Mouse (Mus musculus) hindbrain, embryonic 13.5 days (tissue): Measurements from ENCODE around the gene Spop. TPM values are rescaled to one million over a fixed set of nuclear protein-coding genes. Genes with fewer than 3 reads are reported as not detected.
A peak's percentile ranks its signal among the peaks of the same experiment; 100 is the strongest.

ENCODE experiments used
- ATAC-seq: fragments of 200-750 bp; cut with Nextera tagmentation; 2 replicates; pipeline ENCODE4 v1.8.0; 2017; ENCODE audit warnings: moderate TSS enrichment; ENCODE audit not compliant: low FRiP score
- H3K27ac ChIP-seq: fragments of 300-500 bp; sonication (generic); 2 replicates; pipeline ENCODE4 v1.5.1; 2015; ENCODE audit warnings: inconsistent platforms, mild to moderate bottlenecking, moderate library complexity
- H3K27me3 ChIP-seq: fragments of 300-500 bp; sonication (generic); 2 replicates; pipeline ENCODE4 v1.6.1; 2015; ENCODE audit warnings: mild to moderate bottlenecking, inconsistent platforms
- H3K36me3 ChIP-seq: fragments of 300-500 bp; sonication (generic); 2 replicates; pipeline ENCODE4 v1.6.1; 2015; ENCODE audit warnings: mild to moderate bottlenecking, inconsistent platforms
- H3K4me1 ChIP-seq: fragments of 300-500 bp; sonication (generic); replicated peaks from 2 replicates; pipeline ENCODE4 v1.6.1; 2015; ENCODE audit warnings: inconsistent platforms
- H3K4me2 ChIP-seq: fragments of 300-500 bp; sonication (generic); 2 replicates; pipeline ENCODE4 v1.6.1; 2015; ENCODE audit warnings: inconsistent platforms, mild to moderate bottlenecking, moderate library complexity
- H3K4me3 ChIP-seq: fragments of 300-500 bp; sonication (generic); 2 replicates; pipeline ENCODE4 v1.5.1; 2015; ENCODE audit warnings: mild to moderate bottlenecking, inconsistent platforms
- H3K9ac ChIP-seq: fragments of 300-500 bp; sonication (generic); 2 replicates; pipeline ENCODE4 v1.6.1; 2015; ENCODE audit warnings: mild to moderate bottlenecking, inconsistent platforms
- H3K9me3 ChIP-seq: fragments of 300-500 bp; sonication (generic); 2 replicates; pipeline ENCODE4 v1.6.1; 2016; ENCODE audit warnings: inconsistent platforms
- WGBS: fragments of 180-500 bp; shearing (Covaris S2); methylation state at CpG from one replicate; pipeline ENCODE4 v1.1.7; 2015; 5-methylcytosine and 5-hydroxymethylcytosine counted together
- polyA plus RNA-seq: library from polyadenylated mRNA; unstranded; fragments of >200 nt; fragmentation: Nextera tagmentation; extraction: Ambion mirVana; gene quantifications from 2 replicates; pipeline ENCODE4 v1.2.1, GENCODE M21; 2015

Spop gene
- polyA plus RNA-seq, 1 experiment from 2014 or later, result 221 TPM

GRCm38 (mm10) chr11:95517162-95517561, 103.3 kb downstream of the Spop start:
- Histone ChIP-seq H3K9me3 (no peaks in the 10 kb centered on the region), H3K4me2 (no peak overlapping the region), H3K4me3 (no peak overlapping the region), H3K27ac (no peak overlapping the region), H3K4me1 (peaks cover 58% of the 10 kb centered on the region), H3K36me3 (no peaks in the 10 kb centered on the region), H3K9ac (peak overlapping the region; percentile 49; the same call in 1 of the 2 replicates), H3K27me3 (peaks cover 51% of the 10 kb centered on the region)
- WGBS, result 57% methylated on average over 6 of the region's 6 CpGs
- ATAC-seq, result no peak

GRCm38 (mm10) chr11:95519299-95519698, 105.4 kb downstream of the Spop start:
- ATAC-seq, result no peak
- no peak overlapping the region for H3K27ac ChIP-seq
- 62% methylated on average over 10 of the region's 10 CpGs for WGBS

DNA sequence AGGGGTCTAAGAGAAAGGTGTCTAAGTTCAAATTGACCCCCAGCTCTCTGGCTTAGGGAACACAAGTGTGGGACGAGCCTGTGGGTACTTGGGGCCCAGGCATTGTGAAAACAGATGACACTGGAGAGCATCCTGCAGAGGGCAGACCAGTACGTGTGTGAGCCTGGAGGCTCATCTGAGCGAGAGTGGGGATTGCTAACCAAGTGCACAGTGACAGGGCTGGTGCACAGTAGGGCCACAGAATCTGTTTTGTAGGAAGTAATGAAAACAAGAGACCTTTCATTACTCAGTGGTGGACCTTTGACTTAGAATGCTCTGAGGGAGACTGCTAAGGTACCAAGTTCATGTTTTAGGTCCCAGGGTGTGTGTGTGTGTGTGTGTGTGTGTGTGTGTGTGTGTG, 106.1 kb downstream of the Spop start:
- Histone ChIP-seq H3K36me3 (no peaks in the 10 kb centered on the region), H3K27me3 (peaks cover 30% of the 10 kb centered on the region), H3K9me3 (no peaks in the 10 kb centered on the region), H3K4me3 (no peak overlapping the region), H3K4me1 (peaks cover 36% of the 10 kb centered on the region), H3K27ac (peak overlapping the region; percentile 58; the same call in 1 of the 2 replicates), H3K4me2 (no peak overlapping the region), H3K9ac (0 out of 2 replicates have a peak overlapping the region, but pooled peaks have one; percentile 39)
- WGBS, result 55% methylated on average over 3 of the region's 3 CpGs
- no peak for ATAC-seq

More at GRCm38 (mm10) chr11:95519299-95519698, 105.4 kb downstream of the Spop start:
- Histone ChIP-seq H3K4me1 (peaks cover 43% of the 10 kb centered on the region), H3K4me2 (no peak overlapping the region), H3K4me3 (no peak overlapping the region), H3K27me3 (peaks cover 37% of the 10 kb centered on the region), H3K36me3 (no peaks in the 10 kb centered on the region), H3K9me3 (no peaks in the 10 kb centered on the region), H3K9ac (no peak overlapping the region)

DNA sequence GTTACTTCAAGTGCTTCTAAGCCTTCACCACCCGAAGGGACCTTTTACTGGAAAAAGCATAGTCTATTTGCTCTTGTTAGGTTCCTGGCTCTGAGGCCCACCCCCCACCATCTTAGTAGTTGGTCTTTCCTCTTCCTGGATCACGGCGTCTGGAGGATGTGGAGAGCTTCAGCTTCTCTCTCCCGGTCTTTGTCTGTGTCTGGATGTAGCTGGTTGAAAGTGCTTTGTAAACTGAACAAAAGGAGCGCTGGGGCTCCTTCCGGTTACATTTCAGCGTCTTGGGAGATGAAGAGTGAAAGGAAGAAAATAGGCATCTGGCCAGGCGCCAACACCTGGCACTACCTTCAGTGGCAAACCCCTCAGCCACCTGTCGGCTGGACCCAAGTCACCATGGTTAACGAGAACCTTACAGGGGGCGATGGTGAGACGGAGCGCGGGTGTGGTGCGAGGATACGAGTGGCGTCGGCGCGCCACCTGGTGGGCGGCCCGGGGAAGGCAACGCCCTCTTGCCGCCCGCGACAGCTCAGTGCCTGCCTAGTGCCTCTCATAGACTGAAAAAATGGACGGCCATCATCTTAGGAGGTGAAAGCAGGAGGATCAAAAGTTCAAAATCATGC, 106.7 kb downstream of the Spop start:
- Histone ChIP-seq H3K27me3 (peaks cover 24% of the 10 kb centered on the region), H3K27ac (peak overlapping the region; percentile 58; the same call in 1 of the 2 replicates), H3K4me2 (peak overlapping the region; percentile 48), H3K36me3 (no peaks in the 10 kb centered on the region), H3K4me3 (peak overlapping the region; percentile 11; the same call in 1 of the 2 replicates), H3K9ac (peak overlapping the region; percentile 56), H3K9me3 (no peaks in the 10 kb centered on the region), H3K4me1 (peaks cover 30% of the 10 kb centered on the region)
- 5% methylated on average over 27 of the region's 27 CpGs for WGBS
- ATAC-seq, result peak; percentile 59

DNA sequence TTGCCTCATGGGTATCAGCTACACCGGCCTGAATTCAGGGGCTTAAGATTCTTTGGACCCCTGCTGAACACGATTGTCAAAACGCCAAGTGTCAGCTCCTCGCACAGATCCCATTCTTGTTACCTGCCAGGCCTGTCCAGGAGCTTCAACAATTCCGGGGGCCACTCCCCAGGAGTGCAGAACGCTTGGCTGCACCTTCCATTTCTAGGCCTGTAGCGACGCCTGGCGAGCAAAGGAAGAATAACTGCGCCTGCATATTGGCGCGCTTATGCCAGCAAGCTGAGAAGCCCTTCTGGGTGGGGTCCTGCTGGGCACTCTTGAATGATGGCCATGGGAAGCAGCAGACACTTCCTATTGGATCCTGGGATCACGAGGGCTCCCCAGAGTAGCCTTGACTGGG, 107.7 kb downstream of the Spop start:
- Histone ChIP-seq H3K9me3 (no peaks in the 10 kb centered on the region), H3K4me1 (peaks cover 20% of the 10 kb centered on the region), H3K9ac (peak overlapping the region; percentile 56; the same call in 1 of the 2 replicates), H3K4me3 (peak overlapping the region; percentile 28), H3K27ac (no peak overlapping the region), H3K27me3 (peaks cover 15% of the 10 kb centered on the region; the same call in 1 of the 2 replicates), H3K4me2 (peak overlapping the region; percentile 48), H3K36me3 (no peaks in the 10 kb centered on the region)
- WGBS, result under 1% methylated on average over 13 of the region's 13 CpGs
- peak; percentile 47; the same call in 1 of the 2 replicates for ATAC-seq

DNA sequence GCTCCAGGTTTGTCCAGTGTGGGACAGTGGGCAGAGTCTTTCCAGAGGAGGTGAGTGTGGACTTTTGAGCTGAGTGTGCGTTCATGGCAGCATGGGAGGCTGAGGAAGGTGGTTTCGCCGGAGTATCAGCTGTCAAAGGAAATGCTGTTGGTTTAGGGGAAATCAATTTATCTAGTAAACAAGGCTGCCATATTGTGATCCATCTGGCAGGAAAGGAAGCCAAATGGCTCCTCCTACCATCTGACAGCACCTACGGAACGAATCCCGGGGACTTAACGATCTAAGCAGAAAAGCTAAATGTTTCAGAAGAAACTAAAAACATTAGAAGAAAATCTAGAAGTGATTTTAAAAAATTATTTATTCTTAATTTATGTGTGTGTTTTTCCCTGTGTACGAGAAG, 113.4 kb downstream of the Spop start:
- 88% methylated on average over 8 of the region's 8 CpGs for WGBS
- no peak overlapping the region for H3K27ac ChIP-seq
- no peaks in the 10 kb centered on the region for H3K9me3 ChIP-seq
- no peaks in the 10 kb centered on the region for H3K4me1 ChIP-seq
- no peak overlapping the region for H3K4me2 ChIP-seq
- H3K4me3 ChIP-seq, result no peak overlapping the region
- H3K9ac ChIP-seq, result no peak overlapping the region
- no peak for ATAC-seq
- no peaks in the 10 kb centered on the region for H3K36me3 ChIP-seq
- H3K27me3 ChIP-seq, result peaks cover 9% of the 10 kb centered on the region; the same call in 1 of the 2 replicates

GRCm38 (mm10) chr11:95528231-95528630, 114.4 kb downstream of the Spop start:
- H3K4me2 ChIP-seq, result no peak overlapping the region
- 0 out of 2 replicates have a peak, but pooled peaks cover 4% of the 10 kb centered on the region for H3K27me3 ChIP-seq
- 84% methylated on average over 3 of the region's 3 CpGs for WGBS
- ATAC-seq, result no peak
- no peaks in the 10 kb centered on the region for H3K4me1 ChIP-seq
- H3K4me3 ChIP-seq, result no peak overlapping the region
- no peaks in the 10 kb centered on the region for H3K9me3 ChIP-seq
- H3K27ac ChIP-seq, result no peak overlapping the region
- no peaks in the 10 kb centered on the region for H3K36me3 ChIP-seq
- H3K9ac ChIP-seq, result no peak overlapping the region

DNA sequence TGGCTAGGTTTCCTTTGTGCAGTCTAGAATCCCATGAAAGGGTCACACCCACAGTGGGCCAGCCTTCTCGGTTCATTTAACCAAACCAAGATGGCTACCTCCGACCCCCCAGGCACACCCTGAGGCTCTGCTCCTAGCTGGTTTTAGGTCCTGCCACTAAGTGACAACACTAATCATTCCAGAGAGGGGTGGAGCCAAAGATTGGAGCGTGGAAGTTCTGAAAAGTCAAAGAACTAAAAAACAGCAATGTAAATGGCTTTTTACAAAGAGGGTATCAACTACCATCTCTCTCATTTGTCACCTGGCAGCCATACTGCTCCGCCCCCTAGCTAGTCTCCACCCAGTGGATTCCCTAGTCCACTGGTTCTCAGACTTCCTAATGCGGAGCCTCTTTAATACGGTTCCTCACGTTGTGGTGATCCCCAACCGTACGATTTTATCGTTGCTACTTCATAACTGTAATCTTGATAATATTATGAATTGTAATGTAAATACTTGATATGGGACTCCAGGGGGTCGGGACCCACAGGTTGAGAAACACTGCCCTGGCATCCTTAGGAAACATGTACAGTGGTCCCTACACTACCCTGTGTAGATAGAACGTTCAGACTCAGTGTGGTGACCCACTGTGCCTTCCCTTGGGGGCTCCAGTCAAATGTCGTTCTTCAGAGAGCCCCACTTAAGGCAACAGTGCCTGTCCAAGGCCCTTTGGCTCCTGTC, 118.6 kb downstream of the Spop start:
- Histone ChIP-seq H3K4me1 (peaks cover 5% of the 10 kb centered on the region), H3K9ac (no peak overlapping the region), H3K4me3 (no peak overlapping the region), H3K27me3 (0 out of 2 replicates have a peak, but pooled peaks cover 9% of the 10 kb centered on the region), H3K4me2 (no peak overlapping the region), H3K9me3 (no peaks in the 10 kb centered on the region), H3K27ac (no peak overlapping the region), H3K36me3 (no peaks in the 10 kb centered on the region)
- 74% methylated on average over 13 of the region's 13 CpGs for WGBS
- no peak for ATAC-seq

GRCm38 (mm10) chr11:95533484-95534160, 119.7 kb downstream of the Spop start:
- Histone ChIP-seq H3K36me3 (no peaks in the 10 kb centered on the region), H3K27me3 (0 out of 2 replicates have a peak, but pooled peaks cover 9% of the 10 kb centered on the region), H3K4me2 (peak overlapping the region; percentile 47), H3K4me3 (peak overlapping the region; percentile 14; the same call in 1 of the 2 replicates), H3K9me3 (no peaks in the 10 kb centered on the region), H3K9ac (no peak overlapping the region; the same call in 1 of the 2 replicates), H3K27ac (no peak overlapping the region), H3K4me1 (peaks cover 13% of the 10 kb centered on the region)
- peak; percentile 83 for ATAC-seq
- 24% methylated on average over 24 of the region's 24 CpGs for WGBS

DNA sequence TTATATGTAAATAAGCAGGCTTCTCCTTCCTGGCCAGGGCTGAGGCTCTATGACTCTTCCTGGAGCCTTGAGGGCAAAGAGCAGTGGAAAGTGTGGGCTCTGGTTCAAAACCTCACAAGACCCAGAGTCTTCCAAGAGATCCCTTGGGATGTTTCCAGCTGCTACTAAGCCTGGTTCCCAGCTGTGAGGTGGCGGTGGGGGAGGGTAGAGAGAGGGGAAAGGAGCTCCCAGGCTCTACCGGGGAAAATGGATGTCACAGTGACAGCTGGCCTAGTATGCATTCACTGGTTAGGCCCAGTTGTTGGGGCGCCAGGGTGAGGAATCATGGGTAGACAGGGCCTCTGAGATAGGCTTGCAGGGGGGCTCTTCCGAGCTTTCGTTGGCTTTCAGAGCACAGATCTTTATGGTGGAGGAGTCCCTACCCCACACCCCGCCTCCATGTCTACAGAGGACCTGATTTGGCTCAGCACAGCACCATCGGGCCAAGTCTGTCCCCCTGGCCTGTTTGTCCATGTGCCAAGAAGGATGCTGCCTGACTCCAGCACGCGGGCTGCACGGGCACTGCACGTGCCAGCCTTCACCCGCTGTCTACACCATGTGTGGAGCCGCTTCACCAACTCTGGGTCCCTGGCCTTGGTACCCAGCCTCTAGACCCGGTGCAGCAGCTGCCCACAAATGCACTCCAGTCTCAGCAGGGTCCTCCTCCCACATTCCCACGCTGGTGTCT, 124.7 kb downstream of the Spop start:
- peak overlapping the region; percentile 25; the same call in 1 of the 2 replicates for H3K27ac ChIP-seq

GRCm38 (mm10) chr11:95540637-95541385, 126.9 kb downstream of the Spop start:
- Histone ChIP-seq H3K4me3 (no peak overlapping the region), H3K9me3 (no peaks in the 10 kb centered on the region), H3K36me3 (no peaks in the 10 kb centered on the region), H3K27me3 (0 out of 2 replicates have a peak, but pooled peaks cover under 1% of the 10 kb centered on the region), H3K4me2 (no peak overlapping the region), H3K4me1 (peaks cover 28% of the 10 kb centered on the region), H3K27ac (no peak overlapping the region), H3K9ac (no peak overlapping the region)
- WGBS, result 37% methylated on average over 18 of the region's 18 CpGs
- 0 out of 2 replicates have a peak, but pooled peaks have one; percentile 43 for ATAC-seq

More for the DNA sequence above, 124.7 kb downstream of the Spop start:
- Histone ChIP-seq H3K27me3 (0 out of 2 replicates have a peak, but pooled peaks cover 4% of the 10 kb centered on the region), H3K36me3 (no peaks in the 10 kb centered on the region), H3K9me3 (no peaks in the 10 kb centered on the region), H3K4me2 (no peak overlapping the region), H3K9ac (no peak overlapping the region), H3K4me3 (no peak overlapping the region), H3K4me1 (peaks cover 33% of the 10 kb centered on the region)
- ATAC-seq, result no peak
- 64% methylated on average over 15 of the region's 15 CpGs for WGBS
